Mouse (Mus musculus) midbrain, postnatal 0 days (tissue): ENCODE results near the gene Pmm1. TPM values are rescaled to one million over a fixed set of nuclear protein-coding genes. Genes with fewer than 3 reads are reported as not detected.

Source experiments
- ATAC-seq: fragments of 200-750 bp; cut with Nextera tagmentation; 2 replicates; pipeline ENCODE4 v1.8.0; 2017; ENCODE audit warnings: moderate number of reproducible peaks, mild to moderate bottlenecking, moderate TSS enrichment, moderate library complexity; ENCODE audit not compliant: low FRiP score
- DNase-seq: peaks from one replicate; pipeline ENCODE4 v3.0.0-alpha.2; 2015; ENCODE audit warnings: low spot score
- H3K27ac ChIP-seq: fragments of 300-500 bp; sonication (generic); 2 replicates; pipeline ENCODE4 v1.5.1; 2014; ENCODE audit warnings: low read depth, mild to moderate bottlenecking, low read length, mixed read lengths
- H3K27me3 ChIP-seq: fragments of 300-500 bp; sonication (generic); 2 replicates; pipeline ENCODE4 v1.6.1; 2014; ENCODE audit warnings: low read length, control low read depth, mixed read lengths; ENCODE audit not compliant: insufficient read depth
- H3K36me3 ChIP-seq: fragments of 300-500 bp; sonication (generic); 2 replicates; pipeline ENCODE4 v1.6.1; 2014; ENCODE audit warnings: low read length, control low read depth, mixed read lengths; ENCODE audit not compliant: insufficient read depth
- H3K4me1 ChIP-seq: fragments of 300-500 bp; sonication (generic); 2 replicates; pipeline ENCODE4 v1.6.1; 2014; ENCODE audit warnings: mild to moderate bottlenecking, control low read depth, antibody characterized with exemption, low read length, mixed read lengths; ENCODE audit not compliant: insufficient read depth
- H3K4me2 ChIP-seq: fragments of 300-500 bp; sonication (generic); 2 replicates; pipeline ENCODE4 v1.6.1; 2014; ENCODE audit warnings: low read depth, mild to moderate bottlenecking, low read length, mixed read lengths; ENCODE audit not compliant: poor library complexity, severe bottlenecking
- H3K4me3 ChIP-seq: fragments of 300-500 bp; sonication (generic); 2 replicates; pipeline ENCODE4 v1.5.1; 2014; ENCODE audit warnings: low read depth, mild to moderate bottlenecking, low read length, moderate library complexity
- H3K9ac ChIP-seq: fragments of 300-500 bp; sonication (generic); replicated peaks from 2 replicates; pipeline ENCODE4 v1.6.1; 2014; ENCODE audit warnings: mild to moderate bottlenecking, low read length, moderate library complexity, mixed read lengths; ENCODE audit not compliant: poor library complexity, severe bottlenecking
- H3K9me3 ChIP-seq: fragments of 300-500 bp; sonication (generic); 2 replicates; pipeline ENCODE4 v1.6.1; 2016; ENCODE audit warnings: low read length, control low read depth
- CTCF ChIP-seq: IDR thresholded peaks from 2 replicates; pipeline ENCODE4 v1.5.1; 2016; ENCODE audit warnings: antibody characterized with exemption, mild to moderate bottlenecking
- WGBS: fragments of 180-500 bp; shearing (Covaris S2); extraction: QIAGEN DNeasy Blood & Tissue Kit; methylation state at CpG from one replicate; pipeline ENCODE4 v1.1.7; 2014; 5-methylcytosine and 5-hydroxymethylcytosine counted together
- polyA plus RNA-seq: library from polyadenylated mRNA; unstranded; fragments of >200 nt; fragmentation: Nextera tagmentation; extraction: Ambion mirVana; gene quantifications from 2 replicates; pipeline ENCODE4 v1.2.1, GENCODE M21; 2015
- total RNA-seq: library from RNA; depleted of rRNA; stranded (reverse); fragments of >200 nt; gene quantifications from 2 replicates; pipeline ENCODE4 v1.2.3, GENCODE M21; 2014

Gene Pmm1
- total and polyA plus RNA-seq, 2 experiments from 2014 or later: 122 to 172 TPM

DNA sequence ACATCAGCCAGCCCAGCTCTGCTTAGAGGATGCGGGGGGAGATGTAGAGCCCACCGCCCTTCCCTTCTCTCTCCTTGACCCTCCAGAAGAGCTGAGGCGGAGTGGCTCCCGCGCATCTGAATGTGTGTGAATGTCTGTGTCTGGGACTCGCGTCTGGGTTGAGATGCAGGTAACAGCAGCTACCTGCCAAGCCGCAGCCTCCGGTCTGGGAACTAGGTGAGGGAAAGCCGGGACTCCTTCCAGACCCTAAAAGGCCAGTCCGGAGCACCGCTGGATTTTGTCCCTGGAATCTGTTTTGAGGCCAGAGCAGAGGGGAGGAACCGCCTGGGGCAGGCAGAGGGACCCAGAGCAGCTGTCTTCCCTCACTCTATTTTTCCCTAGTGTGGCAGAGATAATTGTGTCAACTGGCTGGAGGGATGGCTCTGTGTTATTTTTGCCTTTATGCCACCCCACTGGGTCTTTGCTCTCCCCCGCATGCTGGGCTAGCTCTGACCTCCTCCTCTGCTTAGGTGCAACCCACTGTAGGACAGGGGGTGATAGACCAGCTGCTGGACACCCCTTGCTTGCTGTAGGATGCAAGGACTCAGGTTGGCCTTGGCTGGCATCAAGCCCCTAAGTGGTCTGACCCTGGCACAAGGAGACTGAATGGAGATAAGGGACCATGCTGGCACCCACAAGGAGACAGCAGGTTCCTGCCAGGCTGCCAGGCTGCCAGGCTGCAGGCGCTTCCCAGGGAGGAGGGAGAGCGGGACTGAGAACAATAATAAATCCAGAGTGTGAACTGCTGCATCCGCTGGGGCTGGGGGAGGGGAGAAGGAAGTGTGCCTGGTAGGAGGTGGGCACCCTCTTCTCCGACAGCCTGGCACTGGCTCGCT is 23.4 kb downstream of the Pmm1 start:
- Histone ChIP-seq H3K9ac (peak overlapping the region; percentile 83), H3K4me3 (peak overlapping the region; percentile 70), H3K36me3 (0 out of 2 replicates have a peak, but pooled peaks cover 4% of the 10 kb centered on the region), H3K4me1 (peaks cover 17% of the 10 kb centered on the region; the same call in 1 of the 2 replicates), H3K4me2 (peak overlapping the region; percentile 70), H3K9me3 (no peaks in the 10 kb centered on the region), H3K27me3 (no peaks in the 10 kb centered on the region), H3K27ac (peak overlapping the region; percentile 94)
- TF ChIP-seq CTCF: no peak
- WGBS: 2% methylated on average over 19 of the region's 19 CpGs
- ATAC-seq: peak; percentile 44
- peak; percentile 69 for DNase-seq

DNA sequence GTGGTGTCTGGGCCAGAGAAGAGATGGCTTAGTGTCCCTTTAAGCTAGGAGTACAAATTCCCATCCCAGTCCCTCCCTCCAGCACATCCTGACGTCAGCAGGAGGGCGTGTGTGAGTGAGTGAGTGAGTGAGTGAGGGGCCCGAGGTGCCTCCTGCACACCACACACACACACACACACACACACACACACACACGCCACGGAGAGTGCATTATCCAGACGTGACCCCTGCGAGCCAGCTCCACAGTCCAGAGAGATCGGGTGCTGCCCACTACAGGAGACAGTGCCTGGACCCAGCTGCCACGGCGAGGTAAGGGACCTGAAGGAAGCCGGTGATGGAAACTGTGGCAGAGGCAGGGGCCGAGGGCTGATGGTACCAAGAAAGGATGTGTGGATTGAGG is 24.1 kb downstream of the Pmm1 start, which contains the start of gene Csdc2:
Gene Csdc2 (plus strand): TSS at position 81 of the 400 bp plus-strand sequence.
- Histone ChIP-seq H3K4me2 (peak within 1 kb of the TSS; percentile 70), H3K27ac (peak within 1 kb of the TSS; percentile 94), H3K4me1 (peaks cover 17% of the 10 kb centered on the region; the same call in 1 of the 2 replicates), H3K27me3 (no peaks in the 10 kb centered on the region), H3K36me3 (0 out of 2 replicates have a peak, but pooled peaks cover 4% of the 10 kb centered on the region), H3K4me3 (peak within 1 kb of the TSS; percentile 70), H3K9ac (peak within 1 kb of the TSS; percentile 83), H3K9me3 (no peaks in the 10 kb centered on the region)
- ATAC-seq (peak; percentile 84), DNase-seq (peak; percentile 89)
- peak; percentile 53 for TF ChIP-seq CTCF
- 0% methylated on average over 12 of the region's 12 CpGs for WGBS

DNA sequence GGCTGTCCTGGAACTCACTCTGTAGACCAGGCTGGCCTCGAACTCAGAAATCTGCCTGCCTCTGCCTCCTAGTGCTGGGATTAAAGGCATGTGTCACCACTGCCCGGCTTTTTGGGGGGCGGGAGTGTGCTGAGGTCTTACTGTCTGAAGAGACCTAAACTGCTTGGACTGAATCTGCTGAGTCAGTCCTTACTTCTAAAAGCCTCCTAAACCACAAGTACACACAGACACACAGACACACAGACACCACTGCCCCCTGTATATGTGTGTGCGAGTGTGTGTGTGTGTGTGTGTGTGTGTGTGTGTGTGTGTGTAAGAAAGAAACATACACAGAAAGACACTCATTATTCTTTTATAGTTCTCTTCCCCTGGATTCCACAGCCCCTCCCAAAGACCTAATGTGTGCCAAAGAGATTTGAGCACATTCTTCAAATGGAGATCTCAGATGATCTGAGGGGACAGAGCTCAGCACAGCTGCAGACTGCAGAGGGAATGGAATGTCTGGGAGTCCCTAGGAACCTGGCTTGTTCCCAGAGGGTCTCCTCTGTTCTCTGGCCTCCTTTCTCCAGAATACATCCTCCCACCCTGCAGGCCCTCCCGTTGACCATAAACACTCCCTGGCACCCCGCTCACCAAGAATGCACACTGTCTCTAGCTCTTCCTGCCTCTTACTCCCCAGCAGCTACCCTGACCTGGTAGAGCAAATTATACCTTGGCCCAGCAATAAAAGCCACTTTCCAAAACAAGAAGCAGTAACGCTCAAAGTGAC is 24.7 kb downstream of the Pmm1 start:
- peak overlapping the region; percentile 70 for H3K4me3 ChIP-seq
- H3K27ac ChIP-seq: peak overlapping the region; percentile 94
- H3K9ac ChIP-seq: peak overlapping the region; percentile 83
- H3K4me2 ChIP-seq: peak overlapping the region; percentile 70
- H3K36me3 ChIP-seq: 0 out of 2 replicates have a peak, but pooled peaks cover 4% of the 10 kb centered on the region
- DNase-seq (no peak), ATAC-seq (peak; percentile 19; the same call in 1 of the 2 replicates)
- WGBS: 58% methylated on average over 7 of the region's 7 CpGs
- peaks cover 17% of the 10 kb centered on the region; the same call in 1 of the 2 replicates for H3K4me1 ChIP-seq
- no peaks in the 10 kb centered on the region for H3K27me3 ChIP-seq
- H3K9me3 ChIP-seq: no peaks in the 10 kb centered on the region
- TF ChIP-seq CTCF: no peak

DNA sequence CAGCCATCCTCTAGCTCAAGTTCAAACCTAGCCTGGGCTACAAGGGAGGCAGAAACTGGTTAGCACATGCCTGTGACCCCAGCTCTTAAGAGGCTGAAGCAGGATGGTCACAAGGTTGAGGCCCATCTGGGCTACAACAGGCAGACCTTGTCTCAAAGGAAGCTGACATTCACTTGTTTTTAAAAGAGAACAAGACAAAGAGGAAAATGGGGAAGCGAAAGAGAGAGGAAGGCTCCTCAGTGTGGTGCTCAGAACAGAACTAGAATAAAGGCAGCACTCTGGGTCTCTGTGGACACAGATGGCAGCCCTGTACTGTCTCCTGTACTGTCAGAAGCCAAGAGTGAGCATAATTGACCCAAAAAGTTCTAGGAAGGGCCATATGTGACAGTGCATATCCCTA is 26.7 kb downstream of the Pmm1 start:
- WGBS: 84% methylated on average over 1 of the region's 1 CpGs
- no peak overlapping the region for H3K9ac ChIP-seq
- H3K36me3 ChIP-seq: no peaks in the 10 kb centered on the region
- no peak overlapping the region for H3K27ac ChIP-seq
- ATAC-seq (no peak), DNase-seq (no peak)
- no peak overlapping the region for H3K4me3 ChIP-seq
- peaks cover 11% of the 10 kb centered on the region; the same call in 1 of the 2 replicates for H3K4me1 ChIP-seq
- H3K27me3 ChIP-seq: no peaks in the 10 kb centered on the region
- H3K9me3 ChIP-seq: no peaks in the 10 kb centered on the region
- no peak for TF ChIP-seq CTCF
- no peak overlapping the region for H3K4me2 ChIP-seq

GRCm38 (mm10) chr15:81932951-81933470 is 27.7 kb downstream of the Pmm1 start:
- 32% methylated on average over 12 of the region's 12 CpGs for WGBS
- no peak for DNase-seq
- H3K4me1 ChIP-seq: peaks cover 4% of the 10 kb centered on the region; the same call in 1 of the 2 replicates

More at GRCm38 (mm10) chr15:81932951-81933470, 27.7 kb downstream of the Pmm1 start:
- H3K27me3 ChIP-seq: no peaks in the 10 kb centered on the region
- H3K4me3 ChIP-seq: no peak overlapping the region
- no peaks in the 10 kb centered on the region for H3K9me3 ChIP-seq
- H3K9ac ChIP-seq: no peak overlapping the region
- no peaks in the 10 kb centered on the region for H3K36me3 ChIP-seq
- no peak for TF ChIP-seq CTCF
- H3K27ac ChIP-seq: no peak overlapping the region
- no peak for ATAC-seq
- H3K4me2 ChIP-seq: no peak overlapping the region; the same call in 1 of the 2 replicates
